Mouse (Mus musculus) testis, postnatal 10 days (tissue): Measurements from ENCODE around the gene Kif11.

Source experiments
- DNase-seq: peaks from one replicate; pipeline ENCODE4 v3.0.0; 2021; ENCODE audit warnings: low spot score

Gene Kif11

GRCm38 (mm10) chr19:37377404-37377990, 1.3 kb downstream of the Kif11 start:
- DNase-seq, result no peak

GRCm38 (mm10) chr19:37378816-37379215, 2.6 kb downstream of the Kif11 start:
- no peak for DNase-seq

- DNase-seq, result no peak
Observed at GRCm38 (mm10) chr19:37386126-37386525, 9.9 kb downstream of the Kif11 start.

- no peak for DNase-seq
Observed at GRCm38 (mm10) chr19:37391869-37392268, 15.7 kb downstream of the Kif11 start.

- no peak for DNase-seq
Observed at GRCm38 (mm10) chr19:37396279-37396678, 20.1 kb downstream of the Kif11 start.

GRCm38 (mm10) chr19:37400936-37401335, 24.7 kb downstream of the Kif11 start:
- no peak for DNase-seq

- no peak for DNase-seq
Observed at GRCm38 (mm10) chr19:37418294-37418693, 42.1 kb downstream of the Kif11 start.

GRCm38 (mm10) chr19:37419613-37420012, 43.4 kb downstream of the Kif11 start:
- DNase-seq, result peak; percentile 53

- DNase-seq, result no peak
Observed at GRCm38 (mm10) chr19:37428589-37428988, 52.4 kb downstream of the Kif11 start.

- no peak for DNase-seq
Observed at GRCm38 (mm10) chr19:37431139-37431756, 55.0 kb downstream of the Kif11 start.

- no peak for DNase-seq
Observed at GRCm38 (mm10) chr19:37432868-37433570, 56.8 kb downstream of the Kif11 start.

- no peak for DNase-seq
Observed at GRCm38 (mm10) chr19:37433895-37434262, 57.7 kb downstream of the Kif11 start.

- peak; percentile 71 for DNase-seq
Observed at GRCm38 (mm10) chr19:37434263-37434951, 58.2 kb downstream of the Kif11 start, which contains the start of gene Hhex. Gene Hhex (plus strand): TSS chr19:37434810.

- peak; percentile 68 for DNase-seq
Observed at GRCm38 (mm10) chr19:37435041-37435852, 59.0 kb downstream of the Kif11 start.

- DNase-seq, result no peak
Observed at GRCm38 (mm10) chr19:37435853-37436174, 59.6 kb downstream of the Kif11 start.

- DNase-seq, result no peak
Observed at GRCm38 (mm10) chr19:37436514-37437288, 60.5 kb downstream of the Kif11 start.

GRCm38 (mm10) chr19:37437289-37437606, 61.0 kb downstream of the Kif11 start:
- no peak for DNase-seq

GRCm38 (mm10) chr19:37440181-37440580, 64.0 kb downstream of the Kif11 start:
- DNase-seq, result no peak

- no peak for DNase-seq
Observed at GRCm38 (mm10) chr19:37440708-37441475, 64.7 kb downstream of the Kif11 start.

- DNase-seq, result no peak
Observed at GRCm38 (mm10) chr19:37442524-37443286, 66.5 kb downstream of the Kif11 start.
